Mouse (Mus musculus): Measurements from ENCODE around the gene Vipr1.

DNA sequence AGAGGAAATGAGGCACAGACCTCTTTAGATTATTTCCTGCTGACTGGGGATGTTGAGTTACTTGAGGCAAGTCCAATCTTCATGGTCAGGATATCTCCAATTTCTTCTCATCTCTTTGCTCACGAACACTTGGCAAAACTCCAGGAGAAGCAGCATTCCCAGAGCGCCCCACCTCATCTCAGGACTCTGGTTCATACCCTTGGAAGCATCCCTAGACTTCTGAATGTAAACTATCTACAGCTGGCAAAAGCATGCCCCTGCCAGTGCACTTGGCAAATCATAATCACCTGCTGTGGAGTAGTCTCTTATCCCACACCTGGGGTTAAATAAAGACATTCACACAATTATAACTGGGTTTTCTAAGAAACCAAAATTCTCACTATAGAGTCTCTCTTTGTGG, 74.5 kb downstream of the Vipr1 start:
- no peak for TF ChIP-seq CTCF (conservative IDR thresholded peaks at IDR 0.05; ENCODE audit: low read length)
- TF ChIP-seq NANOG (IDR thresholded peaks at IDR 0.05; ENCODE audit: borderline replicate concordance, low read length): no peak
